Mouse (Mus musculus): ENCODE measurements around the gene Tifab.

- no peak for TF ChIP-seq POLR2A (IDR thresholded peaks at IDR 0.05; ENCODE audit: low read depth, low read length)
- no peak for TF ChIP-seq CTCF (conservative IDR thresholded peaks at IDR 0.05; ENCODE audit: insufficient read depth, insufficient read length, low read depth, low read length)
Measured at GRCm38 (mm10) chr13:56214633-56215032, 35.9 kb upstream of the Tifab start.

All from kidney, adult 2 months (tissue).